Mouse (Mus musculus) lung, postnatal 0 days (tissue): ENCODE measurements at regions not wholly inside any gene's neighbourhood (a gene's known extent, or its start where the extent isn't known, plus 50 kb on each side); places are given as distances from the start of the nearest gene placed in this dataset.

Source experiments
- CTCF ChIP-seq: IDR thresholded peaks from 2 replicates; pipeline ENCODE4 v1.5.1; 2016; ENCODE audit warnings: antibody characterized with exemption, mild to moderate bottlenecking
- EP300 ChIP-seq: IDR thresholded peaks from 2 replicates; pipeline ENCODE4 v1.6.1; 2016; ENCODE audit warnings: antibody characterized with exemption, mild to moderate bottlenecking, control low read depth

DNA sequence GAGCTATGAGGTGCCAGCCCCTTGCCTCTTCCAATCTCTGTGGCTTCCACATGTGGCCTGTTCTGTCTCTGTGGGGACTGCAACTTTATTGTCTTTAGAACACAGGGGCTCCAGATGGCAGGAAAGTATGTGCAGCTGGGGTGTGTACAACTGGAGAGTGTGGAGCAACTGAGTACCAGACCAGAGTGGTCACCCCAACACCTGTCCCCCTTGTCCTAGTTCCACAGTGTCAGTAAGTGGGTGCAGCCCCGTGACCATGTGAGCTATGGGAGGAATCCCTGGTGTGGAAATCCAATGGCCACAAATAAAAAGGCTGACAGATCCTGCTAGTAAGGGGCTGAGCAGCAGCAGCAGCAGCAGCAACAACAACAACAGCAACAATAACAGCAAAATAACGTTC is 126.9 kb upstream of the Tshz3 start:
- TF ChIP-seq CTCF (no peak), EP300 (no peak)
